Mouse (Mus musculus): ENCODE data around the gene 1700029H14Rik. TPM values are rescaled to one million over a fixed set of nuclear protein-coding genes. Genes with fewer than 3 reads are reported as not detected.

Gene 1700029H14Rik
- polyA plus RNA-seq, 1 experiment from 2014 or later, result not detected

DNA sequence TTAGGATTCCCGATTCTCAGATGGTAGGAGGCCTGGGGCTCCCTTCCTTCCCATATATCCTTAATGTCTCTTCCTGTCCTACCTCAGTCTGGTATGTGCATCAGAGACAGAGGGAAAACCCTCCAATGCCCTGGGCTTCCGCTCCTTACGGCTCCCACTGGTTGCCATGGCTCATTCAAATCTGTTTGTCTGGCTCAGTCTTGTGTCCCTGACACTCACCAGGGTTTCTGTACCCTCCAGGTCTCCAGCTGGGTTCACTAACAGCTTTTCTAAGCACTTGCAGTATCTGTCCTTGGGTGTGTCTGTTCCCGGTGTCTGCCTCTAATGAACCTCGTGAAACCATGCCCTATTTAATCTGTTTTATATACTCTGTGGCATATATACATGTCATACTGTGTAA lies 20.7 kb downstream of the 1700029H14Rik start:
- ATAC-seq (no peak), DNase-seq (no peak)
- H3K27me3 ChIP-seq (ENCODE audit: insufficient read depth, low read length), result no peaks in the 10 kb centered on the region
- TF ChIP-seq EP300 (IDR thresholded peaks at IDR 0.05; ENCODE audit: low read depth) (no peak), CTCF (IDR thresholded peaks at IDR 0.05; ENCODE audit: low read depth) (no peak)
- H3K27ac ChIP-seq (ENCODE audit: low read depth), result no peak overlapping the region
- H3K4me1 ChIP-seq (ENCODE audit: insufficient read depth), result no peaks in the 10 kb centered on the region
- no peak overlapping the region for H3K9ac ChIP-seq (replicated peaks)
- H3K9me3 ChIP-seq (ENCODE audit: low read length), result no peaks in the 10 kb centered on the region
- no peaks in the 10 kb centered on the region for H3K36me3 ChIP-seq (replicated peaks; ENCODE audit: insufficient read depth, low read length)
- WGBS (ENCODE audit: insufficient replicate concordance), result 66% methylated on average over 5 of the region's 5 CpGs
- H3K4me2 ChIP-seq (ENCODE audit: low read depth, low read length), result no peak overlapping the region
- no peak overlapping the region for H3K4me3 ChIP-seq (ENCODE audit: low read depth, low read length)

DNA sequence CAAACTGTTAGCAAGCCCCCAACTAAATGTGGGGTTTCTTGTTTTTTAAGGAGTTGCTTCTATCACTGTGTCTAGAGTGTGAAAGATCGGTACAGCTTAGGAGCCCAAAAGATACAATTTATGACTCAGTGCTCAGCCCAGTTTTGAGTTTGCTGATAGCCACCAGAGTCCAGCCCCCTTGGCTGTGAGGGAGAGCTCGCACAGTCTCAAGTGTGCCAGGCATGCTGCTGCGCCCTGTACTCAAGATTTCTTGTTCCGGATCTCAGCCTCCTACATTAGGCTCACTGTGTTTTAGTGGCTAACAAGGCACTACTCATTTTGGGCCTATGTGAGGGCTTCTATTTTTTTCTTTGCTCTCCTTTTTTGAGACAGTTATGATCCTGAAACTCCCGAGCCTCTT lies 22.1 kb downstream of the 1700029H14Rik start:
- Histone ChIP-seq H3K36me3 (replicated peaks; ENCODE audit: insufficient read depth, low read length) (no peaks in the 10 kb centered on the region), H3K27ac (ENCODE audit: low read depth) (no peak overlapping the region), H3K27me3 (ENCODE audit: insufficient read depth, low read length) (no peaks in the 10 kb centered on the region), H3K4me2 (ENCODE audit: low read depth, low read length) (no peak overlapping the region), H3K9me3 (ENCODE audit: low read length) (no peaks in the 10 kb centered on the region), H3K4me3 (ENCODE audit: low read depth, low read length) (no peak overlapping the region), H3K9ac (replicated peaks) (no peak overlapping the region), H3K4me1 (ENCODE audit: insufficient read depth) (no peaks in the 10 kb centered on the region)
- ATAC-seq (no peak), DNase-seq (no peak)
- WGBS (ENCODE audit: insufficient replicate concordance), result 75% methylated on average over 5 of the region's 5 CpGs
- TF ChIP-seq CTCF (IDR thresholded peaks at IDR 0.05; ENCODE audit: low read depth), result no peak
- TF ChIP-seq EP300 (IDR thresholded peaks at IDR 0.05; ENCODE audit: low read depth), result no peak

DNA sequence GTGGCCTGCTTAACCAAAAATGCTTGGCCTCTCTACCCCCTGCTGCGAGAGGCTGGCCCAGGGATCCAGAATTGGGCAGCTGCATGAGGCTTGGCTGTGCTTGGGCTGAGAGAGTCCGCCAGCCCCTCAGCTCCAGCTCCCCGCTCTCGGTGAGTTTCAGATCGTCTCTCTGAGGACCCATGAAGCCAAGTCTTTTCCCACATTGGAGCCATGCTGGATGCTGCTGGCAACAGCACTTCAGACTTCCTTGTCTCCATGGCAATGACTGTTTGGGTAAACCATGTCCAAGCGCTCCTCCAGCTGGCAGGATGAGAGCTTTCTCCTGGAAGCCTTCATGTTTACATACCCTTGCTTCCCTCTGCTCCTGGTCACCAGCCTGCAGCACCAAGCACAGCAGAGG lies 23.4 kb downstream of the 1700029H14Rik start:
- no peak overlapping the region for H3K4me3 ChIP-seq (ENCODE audit: low read depth, low read length)
- H3K27ac ChIP-seq (ENCODE audit: low read depth), result no peak overlapping the region
- H3K9me3 ChIP-seq (ENCODE audit: low read length), result no peaks in the 10 kb centered on the region
- no peak for TF ChIP-seq CTCF (IDR thresholded peaks at IDR 0.05; ENCODE audit: low read depth)
- TF ChIP-seq EP300 (IDR thresholded peaks at IDR 0.05; ENCODE audit: low read depth), result no peak
- DNase-seq, result no peak
- H3K4me1 ChIP-seq (ENCODE audit: insufficient read depth), result no peaks in the 10 kb centered on the region
- no peak overlapping the region for H3K4me2 ChIP-seq (ENCODE audit: low read depth, low read length)
- H3K36me3 ChIP-seq (replicated peaks; ENCODE audit: insufficient read depth, low read length), result no peaks in the 10 kb centered on the region
- no peak for ATAC-seq
- H3K9ac ChIP-seq (replicated peaks), result no peak overlapping the region
- H3K27me3 ChIP-seq (ENCODE audit: insufficient read depth, low read length), result no peaks in the 10 kb centered on the region
- 71% methylated on average over 6 of the region's 6 CpGs for WGBS (ENCODE audit: insufficient replicate concordance)

GRCm38 (mm10) chr8:13537102-13537501 lies 25.2 kb downstream of the 1700029H14Rik start:
- H3K9me3 ChIP-seq (ENCODE audit: low read length), result no peaks in the 10 kb centered on the region
- no peak overlapping the region for H3K4me3 ChIP-seq (ENCODE audit: low read depth, low read length)
- no peaks in the 10 kb centered on the region for H3K36me3 ChIP-seq (replicated peaks; ENCODE audit: insufficient read depth, low read length)
- H3K27ac ChIP-seq (ENCODE audit: low read depth), result no peak overlapping the region
- no peaks in the 10 kb centered on the region for H3K27me3 ChIP-seq (ENCODE audit: insufficient read depth, low read length)
- no peak overlapping the region for H3K4me2 ChIP-seq (ENCODE audit: low read depth, low read length)
- 58% methylated on average over 2 of the region's 2 CpGs for WGBS (ENCODE audit: insufficient replicate concordance)
- H3K9ac ChIP-seq (replicated peaks), result no peak overlapping the region
- H3K4me1 ChIP-seq (ENCODE audit: insufficient read depth), result no peaks in the 10 kb centered on the region
- DNase-seq (no peak), ATAC-seq (no peak)
- TF ChIP-seq CTCF (IDR thresholded peaks at IDR 0.05; ENCODE audit: low read depth) (no peak), EP300 (IDR thresholded peaks at IDR 0.05; ENCODE audit: low read depth) (no peak)

GRCm38 (mm10) chr8:13533123-13533522 lies 29.1 kb downstream of the 1700029H14Rik start:
- 73% methylated on average over 8 of the region's 8 CpGs for WGBS (ENCODE audit: insufficient replicate concordance)

GRCm38 (mm10) chr8:13531602-13532171 lies 30.6 kb downstream of the 1700029H14Rik start:
- Histone ChIP-seq H3K9ac (replicated peaks) (no peak overlapping the region), H3K4me2 (ENCODE audit: low read depth, low read length) (no peak overlapping the region), H3K27ac (ENCODE audit: low read depth) (no peak overlapping the region), H3K27me3 (ENCODE audit: insufficient read depth, low read length) (no peaks in the 10 kb centered on the region), H3K4me1 (ENCODE audit: insufficient read depth) (peaks cover 6% of the 10 kb centered on the region), H3K36me3 (replicated peaks; ENCODE audit: insufficient read depth, low read length) (no peaks in the 10 kb centered on the region), H3K4me3 (ENCODE audit: low read depth, low read length) (no peak overlapping the region), H3K9me3 (ENCODE audit: low read length) (no peaks in the 10 kb centered on the region; the same call in 1 of the 2 replicates)
- no peak for ATAC-seq
- DNase-seq, result no peak
- WGBS (ENCODE audit: insufficient replicate concordance), result 47% methylated on average over 9 of the region's 9 CpGs
- TF ChIP-seq CTCF (IDR thresholded peaks at IDR 0.05; ENCODE audit: low read depth), result no peak
- no peak for TF ChIP-seq EP300 (IDR thresholded peaks at IDR 0.05; ENCODE audit: low read depth)

More at GRCm38 (mm10) chr8:13533123-13533522, 29.1 kb downstream of the 1700029H14Rik start:
- no peak for DNase-seq
- H3K9me3 ChIP-seq (ENCODE audit: low read length), result no peaks in the 10 kb centered on the region
- no peak overlapping the region for H3K27ac ChIP-seq (ENCODE audit: low read depth)
- no peak overlapping the region for H3K4me2 ChIP-seq (ENCODE audit: low read depth, low read length)
- H3K4me3 ChIP-seq (ENCODE audit: low read depth, low read length), result no peak overlapping the region
- H3K27me3 ChIP-seq (ENCODE audit: insufficient read depth, low read length), result no peaks in the 10 kb centered on the region
- no peak for TF ChIP-seq CTCF (IDR thresholded peaks at IDR 0.05; ENCODE audit: low read depth)
- no peak for TF ChIP-seq EP300 (IDR thresholded peaks at IDR 0.05; ENCODE audit: low read depth)
- no peak overlapping the region for H3K9ac ChIP-seq (replicated peaks)
- no peaks in the 10 kb centered on the region for H3K36me3 ChIP-seq (replicated peaks; ENCODE audit: insufficient read depth, low read length)
- peaks cover 6% of the 10 kb centered on the region for H3K4me1 ChIP-seq (ENCODE audit: insufficient read depth)
- no peak for ATAC-seq

Data from liver, postnatal 0 days (tissue).